Mouse (Mus musculus): Measurements from ENCODE around the gene Traf4. TPM values are rescaled to one million over a fixed set of nuclear protein-coding genes. Genes with fewer than 3 reads are reported as not detected.
A peak's percentile ranks its signal among the peaks of the same experiment; 100 is the strongest.

The Traf4 gene
- polyA plus RNA-seq, 1 experiment = 99.8 TPM

- no peaks in the 10 kb centered on the region for H3K27me3 ChIP-seq (ENCODE audit: control insufficient read depth, insufficient read depth, insufficient read length)
- peaks cover 47% of the 10 kb centered on the region for H3K79me3 ChIP-seq (ENCODE audit: low read depth)
- peaks cover 62% of the 10 kb centered on the region for H3K79me2 ChIP-seq (ENCODE audit: control insufficient read depth, insufficient read depth)
- H3K36me3 ChIP-seq (ENCODE audit: control insufficient read depth, insufficient read depth) = peaks cover 56% of the 10 kb centered on the region
- no peak for TF ChIP-seq MAX (IDR thresholded peaks at IDR 0.05)
- TF ChIP-seq FOSL1 (IDR thresholded peaks at IDR 0.05; ENCODE audit: insufficient read depth, low read length, poor library complexity, severe bottlenecking) = no peak
- TF ChIP-seq MYOD1 (IDR thresholded peaks at IDR 0.05; ENCODE audit: control insufficient read depth, insufficient read length, low read depth) = peak; percentile 95
- TF ChIP-seq USF1 (IDR thresholded peaks at IDR 0.05; ENCODE audit: low read depth) = no peak
- no peak for TF ChIP-seq CEBPB (IDR thresholded peaks at IDR 0.05; ENCODE audit: low read depth)
- no peak for TF ChIP-seq CTCF (IDR thresholded peaks at IDR 0.05; ENCODE audit: control insufficient read depth, insufficient read depth, insufficient read length)
- TF ChIP-seq MYOG (IDR thresholded peaks at IDR 0.05; ENCODE audit: control insufficient read depth, extremely low read depth, insufficient read length) = peak; percentile 80
- H3K4me3 ChIP-seq (ENCODE audit: insufficient read depth, poor library complexity, severe bottlenecking) = no peak overlapping the region
- no peak overlapping the region for H3ac ChIP-seq (ENCODE audit: control insufficient read depth, insufficient read length, low read depth)
Measured at GRCm38 (mm10) chr11:78162504-78162903, 2.9 kb downstream of the Traf4 start.

- H3K27me3 ChIP-seq (ENCODE audit: control insufficient read depth, insufficient read depth, insufficient read length) = no peaks in the 10 kb centered on the region
- no peak for TF ChIP-seq USF1 (IDR thresholded peaks at IDR 0.05; ENCODE audit: low read depth)
- peaks cover 62% of the 10 kb centered on the region for H3K36me3 ChIP-seq (ENCODE audit: control insufficient read depth, insufficient read depth)
- peaks cover 66% of the 10 kb centered on the region for H3K79me2 ChIP-seq (ENCODE audit: control insufficient read depth, insufficient read depth)
- H3K4me3 ChIP-seq (ENCODE audit: insufficient read depth, poor library complexity, severe bottlenecking) = no peak overlapping the region
- no peak overlapping the region for H3ac ChIP-seq (ENCODE audit: control insufficient read depth, insufficient read length, low read depth)
- peaks cover 49% of the 10 kb centered on the region for H3K79me3 ChIP-seq (ENCODE audit: low read depth)
Measured at GRCm38 (mm10) chr11:78161968-78162367, 3.4 kb downstream of the Traf4 start.

- Histone ChIP-seq H3K79me3 (ENCODE audit: low read depth) (peaks cover 49% of the 10 kb centered on the region), H3ac (ENCODE audit: control insufficient read depth, insufficient read length, low read depth) (no peak overlapping the region), H3K4me3 (ENCODE audit: insufficient read depth, poor library complexity, severe bottlenecking) (no peak overlapping the region), H3K27me3 (ENCODE audit: control insufficient read depth, insufficient read depth, insufficient read length) (no peaks in the 10 kb centered on the region), H3K36me3 (ENCODE audit: control insufficient read depth, insufficient read depth) (peaks cover 70% of the 10 kb centered on the region), H3K79me2 (ENCODE audit: control insufficient read depth, insufficient read depth) (peaks cover 69% of the 10 kb centered on the region)
- TF ChIP-seq CEBPB (IDR thresholded peaks at IDR 0.05; ENCODE audit: low read depth) = no peak
- TF ChIP-seq FOSL1 (IDR thresholded peaks at IDR 0.05; ENCODE audit: insufficient read depth, low read length, poor library complexity, severe bottlenecking) = no peak
- TF ChIP-seq MYOD1 (IDR thresholded peaks at IDR 0.05; ENCODE audit: control insufficient read depth, insufficient read length, low read depth) = no peak
- no peak for TF ChIP-seq USF1 (IDR thresholded peaks at IDR 0.05; ENCODE audit: low read depth)
- no peak for TF ChIP-seq CTCF (IDR thresholded peaks at IDR 0.05; ENCODE audit: control insufficient read depth, insufficient read depth, insufficient read length)
- no peak for TF ChIP-seq MYOG (IDR thresholded peaks at IDR 0.05; ENCODE audit: control insufficient read depth, extremely low read depth, insufficient read length)
- TF ChIP-seq MAX (IDR thresholded peaks at IDR 0.05) = no peak
Measured at GRCm38 (mm10) chr11:78161169-78161568, 4.2 kb downstream of the Traf4 start.

- TF ChIP-seq FOSL1 (IDR thresholded peaks at IDR 0.05; ENCODE audit: insufficient read depth, low read length, poor library complexity, severe bottlenecking) (no peak), CTCF (IDR thresholded peaks at IDR 0.05; ENCODE audit: control insufficient read depth, insufficient read depth, insufficient read length) (no peak), USF1 (IDR thresholded peaks at IDR 0.05; ENCODE audit: low read depth) (no peak), MYOG (IDR thresholded peaks at IDR 0.05; ENCODE audit: control insufficient read depth, extremely low read depth, insufficient read length) (no peak), MYOD1 (IDR thresholded peaks at IDR 0.05; ENCODE audit: control insufficient read depth, insufficient read length, low read depth) (no peak), CEBPB (IDR thresholded peaks at IDR 0.05; ENCODE audit: low read depth) (no peak), MAX (IDR thresholded peaks at IDR 0.05) (no peak)
- peaks cover 75% of the 10 kb centered on the region for H3K36me3 ChIP-seq (ENCODE audit: control insufficient read depth, insufficient read depth)
- no peak overlapping the region for H3K4me3 ChIP-seq (ENCODE audit: insufficient read depth, poor library complexity, severe bottlenecking)
Measured at GRCm38 (mm10) chr11:78160675-78161074, 4.7 kb downstream of the Traf4 start.

GRCm38 (mm10) chr11:78160171-78160570 lies 5.2 kb downstream of the Traf4 start:
- peaks cover 80% of the 10 kb centered on the region for H3K36me3 ChIP-seq (ENCODE audit: control insufficient read depth, insufficient read depth)
- H3K4me3 ChIP-seq (ENCODE audit: insufficient read depth, poor library complexity, severe bottlenecking) = no peak overlapping the region
- peaks cover 67% of the 10 kb centered on the region for H3K79me2 ChIP-seq (ENCODE audit: control insufficient read depth, insufficient read depth)
- no peaks in the 10 kb centered on the region for H3K27me3 ChIP-seq (ENCODE audit: control insufficient read depth, insufficient read depth, insufficient read length)
- no peak overlapping the region for H3ac ChIP-seq (ENCODE audit: control insufficient read depth, insufficient read length, low read depth)
- no peak for TF ChIP-seq USF1 (IDR thresholded peaks at IDR 0.05; ENCODE audit: low read depth)
- TF ChIP-seq MAX (IDR thresholded peaks at IDR 0.05) = no peak
- TF ChIP-seq CEBPB (IDR thresholded peaks at IDR 0.05; ENCODE audit: low read depth) = no peak
- TF ChIP-seq FOSL1 (IDR thresholded peaks at IDR 0.05; ENCODE audit: insufficient read depth, low read length, poor library complexity, severe bottlenecking) = no peak
- TF ChIP-seq CTCF (IDR thresholded peaks at IDR 0.05; ENCODE audit: control insufficient read depth, insufficient read depth, insufficient read length) = no peak
- peaks cover 49% of the 10 kb centered on the region for H3K79me3 ChIP-seq (ENCODE audit: low read depth)

More at GRCm38 (mm10) chr11:78160675-78161074, 4.7 kb downstream of the Traf4 start:
- peaks cover 69% of the 10 kb centered on the region for H3K79me2 ChIP-seq (ENCODE audit: control insufficient read depth, insufficient read depth)
- H3K27me3 ChIP-seq (ENCODE audit: control insufficient read depth, insufficient read depth, insufficient read length) = no peaks in the 10 kb centered on the region
- H3K79me3 ChIP-seq (ENCODE audit: low read depth) = peaks cover 49% of the 10 kb centered on the region
- no peak overlapping the region for H3ac ChIP-seq (ENCODE audit: control insufficient read depth, insufficient read length, low read depth)

GRCm38 (mm10) chr11:78159557-78159956 lies 5.8 kb downstream of the Traf4 start:
- H3K79me3 ChIP-seq (ENCODE audit: low read depth) = peaks cover 43% of the 10 kb centered on the region
- H3K27me3 ChIP-seq (ENCODE audit: control insufficient read depth, insufficient read depth, insufficient read length) = no peaks in the 10 kb centered on the region
- H3ac ChIP-seq (ENCODE audit: control insufficient read depth, insufficient read length, low read depth) = no peak overlapping the region
- no peak for TF ChIP-seq CEBPB (IDR thresholded peaks at IDR 0.05; ENCODE audit: low read depth)
- TF ChIP-seq USF1 (IDR thresholded peaks at IDR 0.05; ENCODE audit: low read depth) = no peak
- no peak for TF ChIP-seq MAX (IDR thresholded peaks at IDR 0.05)
- TF ChIP-seq MYOG (IDR thresholded peaks at IDR 0.05; ENCODE audit: control insufficient read depth, extremely low read depth, insufficient read length) = no peak
- TF ChIP-seq MYOD1 (IDR thresholded peaks at IDR 0.05; ENCODE audit: control insufficient read depth, insufficient read length, low read depth) = no peak
- no peak for TF ChIP-seq FOSL1 (IDR thresholded peaks at IDR 0.05; ENCODE audit: insufficient read depth, low read length, poor library complexity, severe bottlenecking)
- TF ChIP-seq CTCF (IDR thresholded peaks at IDR 0.05; ENCODE audit: control insufficient read depth, insufficient read depth, insufficient read length) = no peak
- H3K36me3 ChIP-seq (ENCODE audit: control insufficient read depth, insufficient read depth) = peaks cover 84% of the 10 kb centered on the region
- peaks cover 61% of the 10 kb centered on the region for H3K79me2 ChIP-seq (ENCODE audit: control insufficient read depth, insufficient read depth)
- H3K4me3 ChIP-seq (ENCODE audit: insufficient read depth, poor library complexity, severe bottlenecking) = no peak overlapping the region
